Mouse (Mus musculus) lung, embryonic 16.5 days (tissue): Measurements from ENCODE around the gene Tmem208. TPM values are rescaled to one million over a fixed set of nuclear protein-coding genes. Genes with fewer than 3 reads are reported as not detected.
A peak's percentile ranks its signal among the peaks of the same experiment; 100 is the strongest.

Experiments
- ATAC-seq: fragments of 200-750 bp; cut with Nextera tagmentation; 2 replicates; pipeline ENCODE4 v1.8.0; 2017; ENCODE audit warnings: low read depth, mild to moderate bottlenecking, moderate library complexity
- H3K27ac ChIP-seq: fragments of 300-500 bp; sonication (generic); 2 replicates; pipeline ENCODE4 v1.5.1; 2014; ENCODE audit warnings: mild to moderate bottlenecking, control low read depth, low read length
- H3K27me3 ChIP-seq: fragments of 300-500 bp; sonication (generic); 2 replicates; pipeline ENCODE4 v1.6.1; 2014; ENCODE audit warnings: low read depth, low read length, mixed read lengths; ENCODE audit not compliant: control insufficient read depth, insufficient read depth
- H3K36me3 ChIP-seq: fragments of 300-500 bp; sonication (generic); 2 replicates; pipeline ENCODE4 v1.6.1; 2014; ENCODE audit warnings: low read length; ENCODE audit not compliant: control insufficient read depth, insufficient read depth
- H3K4me1 ChIP-seq: fragments of 300-500 bp; sonication (generic); replicated peaks from 2 replicates; pipeline ENCODE4 v1.6.1; 2014; ENCODE audit warnings: low read length, mixed read lengths; ENCODE audit not compliant: control insufficient read depth, insufficient read depth
- H3K4me2 ChIP-seq: fragments of 300-500 bp; sonication (generic); 2 replicates; pipeline ENCODE4 v1.6.1; 2014; ENCODE audit warnings: low read depth, low read length, control low read depth
- H3K4me3 ChIP-seq: fragments of 300-500 bp; sonication (generic); 2 replicates; pipeline ENCODE4 v1.5.1; 2014; ENCODE audit warnings: mild to moderate bottlenecking, low read length, control low read depth
- H3K9ac ChIP-seq: fragments of 300-500 bp; sonication (generic); 2 replicates; pipeline ENCODE4 v1.6.1; 2014; ENCODE audit warnings: low read length, control low read depth
- H3K9me3 ChIP-seq: fragments of 300-500 bp; sonication (generic); 2 replicates; pipeline ENCODE4 v1.6.1; 2016; ENCODE audit warnings: low read length; ENCODE audit not compliant: control insufficient read depth
- WGBS: fragments of 180-500 bp; shearing (Covaris S2); extraction: QIAGEN DNeasy Blood & Tissue Kit; methylation state at CpG from one replicate; pipeline ENCODE4 v1.1.7; 2014; 5-methylcytosine and 5-hydroxymethylcytosine counted together
- polyA plus RNA-seq: library from polyadenylated mRNA; unstranded; fragments of >200 nt; fragmentation: Nextera tagmentation; extraction: Ambion mirVana; gene quantifications from 2 replicates; pipeline ENCODE4 v1.2.1, GENCODE M21; 2015

Gene Tmem208
- polyA plus RNA-seq, 1 experiment from 2014 or later = 115 TPM

DNA sequence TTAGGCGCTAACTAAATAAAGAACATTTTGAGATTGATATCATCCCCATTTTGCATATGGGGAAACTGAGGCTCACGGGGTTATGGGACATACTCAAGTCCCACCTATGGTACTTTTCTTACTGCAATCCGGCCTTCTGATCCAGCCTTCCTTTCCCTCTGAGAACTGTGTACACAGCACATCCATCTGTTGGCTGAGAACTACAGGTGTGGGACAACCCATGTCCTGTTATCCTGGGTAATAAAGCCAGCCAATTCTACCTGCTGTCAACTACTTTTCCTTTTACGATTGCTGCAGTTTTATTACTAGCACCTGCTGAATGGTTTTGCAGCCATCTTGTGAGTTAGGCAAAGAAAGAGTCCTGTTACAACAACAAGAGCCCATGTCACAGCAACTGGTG lies 28.4 kb downstream of the Tmem208 start:
- H3K36me3 ChIP-seq = no peaks in the 10 kb centered on the region; the same call in 1 of the 2 replicates
- H3K4me3 ChIP-seq = no peak overlapping the region
- no peak for ATAC-seq
- 90% methylated on average over 4 of the region's 4 CpGs for WGBS
- H3K27me3 ChIP-seq = no peaks in the 10 kb centered on the region; the same call in 1 of the 2 replicates
- no peak overlapping the region for H3K9ac ChIP-seq
- H3K9me3 ChIP-seq = no peaks in the 10 kb centered on the region
- H3K4me2 ChIP-seq = no peak overlapping the region
- H3K27ac ChIP-seq = no peak overlapping the region
- peaks cover 3% of the 10 kb centered on the region; the same call in 1 of the 2 replicates for H3K4me1 ChIP-seq

DNA sequence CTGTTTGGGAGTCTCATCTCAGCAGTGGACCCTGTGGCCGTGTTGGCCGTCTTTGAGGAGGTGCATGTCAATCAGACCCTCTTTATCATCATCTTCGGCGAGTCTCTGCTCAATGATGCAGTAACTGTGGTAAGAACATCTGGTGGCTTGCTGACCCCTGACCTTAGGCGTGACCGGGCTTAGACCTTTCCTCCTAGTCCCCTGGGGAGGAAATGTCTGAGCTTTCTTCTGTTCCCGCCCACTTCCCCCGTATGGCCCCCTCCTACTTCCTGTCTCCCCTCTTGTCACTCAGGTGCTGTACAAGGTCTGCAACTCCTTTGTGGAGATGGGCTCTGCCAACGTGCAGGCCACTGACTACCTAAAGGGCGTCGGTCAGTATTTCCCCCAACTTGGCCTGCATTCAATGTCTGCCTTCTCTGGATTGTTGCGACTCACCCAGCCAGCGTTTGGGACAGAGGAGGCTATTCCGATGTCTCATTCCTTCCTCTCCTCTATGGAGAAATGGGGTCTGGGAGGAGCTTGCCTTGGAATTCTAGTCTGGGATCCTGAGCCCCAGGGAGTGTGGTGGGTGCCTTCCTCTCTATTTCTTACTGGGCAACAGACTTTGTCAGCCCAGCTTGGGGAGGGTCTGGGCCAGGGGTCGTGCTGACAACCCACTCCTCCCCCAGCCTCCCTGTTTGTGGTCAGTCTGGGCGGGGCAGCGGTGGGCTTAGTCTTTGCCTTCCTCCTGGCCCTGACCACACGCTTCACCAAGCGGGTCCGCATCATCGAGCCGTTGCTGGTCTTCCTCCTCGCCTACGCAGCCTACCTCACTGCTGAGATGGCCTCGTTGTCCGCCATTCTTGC lies 29.2 kb downstream of the Tmem208 start:
- Histone ChIP-seq H3K9ac (no peak overlapping the region), H3K4me2 (no peak overlapping the region), H3K27me3 (no peaks in the 10 kb centered on the region; the same call in 1 of the 2 replicates), H3K9me3 (no peaks in the 10 kb centered on the region), H3K27ac (no peak overlapping the region), H3K36me3 (no peaks in the 10 kb centered on the region; the same call in 1 of the 2 replicates), H3K4me1 (peaks cover under 1% of the 10 kb centered on the region; the same call in 1 of the 2 replicates), H3K4me3 (no peak overlapping the region)
- ATAC-seq = no peak
- 68% methylated on average over 26 of the region's 26 CpGs for WGBS

DNA sequence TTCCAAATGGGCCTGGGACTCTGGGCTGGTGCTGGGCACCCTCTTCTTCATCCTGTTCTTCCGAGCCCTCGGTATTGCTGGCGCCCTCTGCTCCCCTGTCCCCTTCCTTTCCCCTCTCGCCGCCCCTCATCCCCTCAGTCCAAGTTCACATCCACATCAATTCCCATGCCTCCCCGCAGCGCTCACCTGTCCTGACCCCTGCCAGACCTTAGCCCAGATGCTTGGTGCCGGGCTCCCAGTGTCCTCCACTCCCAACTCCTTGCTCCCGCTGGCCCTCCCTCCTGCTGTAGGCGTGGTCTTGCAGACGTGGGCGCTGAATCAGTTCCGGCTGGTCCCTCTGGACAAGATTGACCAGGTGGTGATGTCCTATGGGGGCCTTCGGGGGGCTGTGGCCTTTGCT lies 30.5 kb downstream of the Tmem208 start:
- H3K9ac ChIP-seq = no peak overlapping the region
- ATAC-seq = no peak

DNA sequence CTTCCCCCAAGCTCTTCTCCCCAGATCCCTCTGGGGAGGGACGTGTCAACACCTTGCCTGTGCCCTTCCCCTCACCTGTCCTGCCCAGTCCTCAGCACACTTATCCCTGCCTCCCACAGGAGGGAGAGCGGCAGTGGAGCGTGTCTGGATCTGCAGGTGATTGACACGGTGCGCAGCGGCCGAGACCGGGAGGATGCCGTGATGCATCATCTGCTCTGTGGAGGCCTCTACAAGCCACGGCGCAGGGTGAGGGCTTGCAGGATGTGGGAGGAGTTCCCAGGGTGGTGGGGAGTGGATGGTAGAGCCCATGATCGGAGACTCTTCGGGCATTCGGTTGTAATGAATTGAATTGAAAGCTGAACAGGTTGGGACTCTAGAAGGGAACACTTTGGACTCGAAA lies 33.1 kb downstream of the Tmem208 start:
- peaks cover 6% of the 10 kb centered on the region for H3K4me1 ChIP-seq
- no peak overlapping the region for H3K4me2 ChIP-seq
- ATAC-seq = no peak
- no peaks in the 10 kb centered on the region for H3K27me3 ChIP-seq
- no peak overlapping the region for H3K27ac ChIP-seq
- WGBS = 63% methylated on average over 15 of the region's 15 CpGs
- no peaks in the 10 kb centered on the region for H3K9me3 ChIP-seq
- no peak overlapping the region for H3K9ac ChIP-seq
- H3K36me3 ChIP-seq = no peaks in the 10 kb centered on the region; the same call in 1 of the 2 replicates
- no peak overlapping the region for H3K4me3 ChIP-seq

More for the DNA sequence above, 30.5 kb downstream of the Tmem208 start:
- H3K4me1 ChIP-seq = no peaks in the 10 kb centered on the region; the same call in none of the 2 replicates
- no peaks in the 10 kb centered on the region for H3K27me3 ChIP-seq
- H3K4me3 ChIP-seq = no peak overlapping the region
- 84% methylated on average over 14 of the region's 14 CpGs for WGBS
- H3K27ac ChIP-seq = no peak overlapping the region
- no peaks in the 10 kb centered on the region; the same call in 1 of the 2 replicates for H3K36me3 ChIP-seq
- no peak overlapping the region for H3K4me2 ChIP-seq
- H3K9me3 ChIP-seq = no peaks in the 10 kb centered on the region

DNA sequence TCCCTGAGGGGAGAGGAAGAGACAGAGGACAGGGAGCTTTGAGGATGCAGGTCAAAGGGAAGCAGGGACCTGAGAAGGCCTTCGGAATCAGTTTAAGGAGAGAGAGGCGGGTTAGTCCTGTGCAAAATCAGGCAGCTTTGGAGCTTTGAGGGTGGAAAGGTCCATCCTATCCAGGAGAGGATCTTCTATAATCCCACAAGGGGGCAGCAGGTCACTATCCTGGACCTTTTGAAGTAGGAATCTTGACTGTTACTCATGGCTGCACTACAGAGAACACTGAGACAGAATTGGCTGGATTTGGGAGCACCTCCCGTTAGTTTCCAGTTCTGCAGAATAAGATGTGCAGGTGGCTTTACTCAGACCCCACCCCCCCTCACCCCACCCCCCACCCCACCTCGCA lies 33.5 kb downstream of the Tmem208 start:
- WGBS = 43% methylated on average over 4 of the region's 4 CpGs
- no peaks in the 10 kb centered on the region; the same call in 1 of the 2 replicates for H3K36me3 ChIP-seq
- no peak overlapping the region for H3K27ac ChIP-seq
- H3K4me3 ChIP-seq = no peak overlapping the region
- H3K27me3 ChIP-seq = no peaks in the 10 kb centered on the region
- H3K9me3 ChIP-seq = no peaks in the 10 kb centered on the region
- H3K4me1 ChIP-seq = peaks cover 6% of the 10 kb centered on the region
- peak; percentile 52; the same call in 1 of the 2 replicates for ATAC-seq
- H3K4me2 ChIP-seq = no peak overlapping the region
- H3K9ac ChIP-seq = no peak overlapping the region

DNA sequence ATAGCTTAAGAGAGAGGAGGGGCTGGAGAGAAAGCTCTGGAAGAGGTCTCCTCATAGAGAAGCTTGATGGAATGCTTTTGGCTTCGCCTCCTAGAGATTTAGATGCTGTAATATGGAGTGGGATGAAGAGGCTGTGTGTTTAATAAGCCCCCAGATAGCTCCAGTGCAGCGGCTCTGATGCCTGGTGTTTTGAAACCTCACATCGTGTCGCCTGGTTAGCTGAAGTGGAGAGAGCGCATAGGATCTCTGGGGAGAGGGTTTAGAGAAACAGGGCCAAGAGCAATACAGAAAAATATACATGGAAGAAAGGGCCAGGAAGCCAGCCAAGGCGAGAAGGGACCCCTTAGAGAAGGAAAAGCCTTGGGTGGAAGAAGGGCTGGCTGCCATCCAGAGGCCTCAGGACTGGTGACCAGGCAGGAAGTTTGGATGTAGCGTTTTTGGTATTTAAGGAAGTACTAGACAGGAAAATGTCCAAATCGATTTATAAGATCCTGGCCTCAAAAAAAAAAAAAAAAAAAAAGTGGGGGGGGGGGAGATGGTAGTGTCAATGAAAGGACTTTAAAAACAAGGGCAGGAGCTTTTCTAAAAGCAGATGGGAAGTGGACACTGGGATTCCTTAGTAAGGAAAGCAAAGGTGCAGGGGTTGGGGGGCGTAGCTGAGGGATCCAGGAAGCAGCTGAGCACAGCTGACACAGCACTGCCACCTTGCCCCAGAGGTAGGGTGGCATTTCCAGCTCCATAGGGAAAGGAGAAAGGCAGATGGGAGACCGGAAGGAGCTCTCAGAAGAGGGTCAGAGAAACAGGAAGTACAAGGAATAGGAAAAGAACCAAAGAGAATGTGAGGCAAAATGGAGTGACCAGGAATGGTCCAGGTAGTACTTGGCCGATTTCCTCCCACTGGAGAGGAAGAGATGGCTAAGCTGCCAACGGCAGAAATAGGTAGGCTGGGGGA lies 35.9 kb downstream of the Tmem208 start:
- peaks cover 6% of the 10 kb centered on the region for H3K4me1 ChIP-seq
- no peaks in the 10 kb centered on the region for H3K27me3 ChIP-seq
- WGBS = 43% methylated on average over 12 of the region's 12 CpGs
- ATAC-seq = peak; percentile 74
- H3K36me3 ChIP-seq = peaks cover 8% of the 10 kb centered on the region; the same call in 1 of the 2 replicates
- H3K9ac ChIP-seq = 0 out of 2 replicates have a peak overlapping the region, but pooled peaks have one; percentile 29
- no peaks in the 10 kb centered on the region for H3K9me3 ChIP-seq
- no peak overlapping the region for H3K4me2 ChIP-seq
- peak overlapping the region; percentile 51 for H3K27ac ChIP-seq
- H3K4me3 ChIP-seq = no peak overlapping the region

DNA sequence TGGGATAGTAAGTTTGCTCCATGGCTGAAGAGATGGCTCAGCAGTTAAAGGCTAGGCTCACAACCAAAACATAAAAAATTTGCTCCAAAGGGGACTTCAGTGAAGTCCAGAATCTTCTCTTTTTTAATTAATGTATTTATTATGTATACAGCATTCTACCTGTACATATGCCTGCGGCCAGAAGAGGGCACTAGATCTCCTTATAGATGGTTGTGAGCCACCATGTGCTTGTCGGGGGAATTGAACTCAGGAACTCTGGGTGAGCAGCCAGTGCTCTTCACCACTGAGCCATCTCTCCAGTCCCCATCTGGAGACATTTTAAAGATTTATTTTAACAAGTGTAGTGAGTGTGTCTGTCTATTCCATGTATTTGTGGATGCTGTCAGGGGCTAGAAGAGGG lies 41.0 kb downstream of the Tmem208 start:
- WGBS = 58% methylated on average over 2 of the region's 2 CpGs
- no peak overlapping the region for H3K4me3 ChIP-seq
- H3K27me3 ChIP-seq = no peaks in the 10 kb centered on the region
- H3K4me1 ChIP-seq = peaks cover 6% of the 10 kb centered on the region; the same call in 1 of the 2 replicates
- H3K4me2 ChIP-seq = no peak overlapping the region
- peaks cover 11% of the 10 kb centered on the region; the same call in 1 of the 2 replicates for H3K36me3 ChIP-seq
- ATAC-seq = no peak
- no peaks in the 10 kb centered on the region for H3K9me3 ChIP-seq
- no peak overlapping the region for H3K9ac ChIP-seq
- H3K27ac ChIP-seq = no peak overlapping the region

DNA sequence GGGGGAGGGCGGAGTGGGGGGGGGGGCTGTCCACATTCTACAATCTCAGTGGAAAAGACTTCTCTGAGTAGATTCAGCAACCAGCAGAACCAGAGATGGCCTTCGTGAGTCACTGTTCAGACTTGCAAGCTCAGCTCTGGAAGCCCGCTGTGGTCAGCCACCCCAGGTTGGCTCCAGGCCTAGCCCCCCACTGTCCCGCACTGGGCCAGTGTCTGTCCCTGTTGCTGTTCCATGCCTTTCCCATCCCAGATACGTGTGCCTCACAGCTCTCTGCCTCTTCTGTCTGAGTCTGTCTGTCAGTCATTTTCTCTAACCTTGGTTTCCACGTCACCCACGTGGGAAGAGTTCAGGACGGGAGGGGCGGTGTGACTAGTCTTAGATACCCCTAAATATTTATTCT lies 46.3 kb downstream of the Tmem208 start:
- H3K27ac ChIP-seq = no peak overlapping the region
- H3K27me3 ChIP-seq = no peaks in the 10 kb centered on the region
- no peak overlapping the region for H3K4me3 ChIP-seq
- WGBS = 73% methylated on average over 9 of the region's 9 CpGs
- peak; percentile 32; the same call in 1 of the 2 replicates for ATAC-seq
- no peak overlapping the region for H3K9ac ChIP-seq
- peaks cover 9% of the 10 kb centered on the region for H3K4me1 ChIP-seq
- peaks cover 3% of the 10 kb centered on the region; the same call in 1 of the 2 replicates for H3K36me3 ChIP-seq
- H3K9me3 ChIP-seq = peaks cover 2% of the 10 kb centered on the region; the same call in 1 of the 2 replicates
- no peak overlapping the region for H3K4me2 ChIP-seq
